Mouse (Mus musculus) monocyte, adult 59 days (primary cell): ENCODE measurements around the gene Gm4302. TPM values are rescaled to one million over a fixed set of nuclear protein-coding genes. Genes with fewer than 3 reads are reported as not detected.

Experiments used
- total RNA-seq, 2 experiments: library from RNA; stranded (reverse); gene quantifications; one replicate each; pipeline ENCODE4 v1.2.4; 2023

Gene Gm4302
- not detected for total RNA-seq

GRCm38 (mm10) chr10:100340536-100340935 is at the start of gene Gm4302:
Gm4302 (plus strand) TSS chr10:100340836.

GRCm38 (mm10) chr10:100335376-100335775 is 5.3 kb upstream of the Gm4302 start, which contains the start of gene Gm4301:
Gm4301 (plus strand) TSS chr10:100335676.

GRCm38 (mm10) chr10:100345672-100346071 is 5.0 kb downstream of the Gm4302 start, which contains the start of gene Gm4303:
Gm4303 (plus strand) TSS chr10:100345972.

GRCm38 (mm10) chr10:100350793-100351192 is 10.2 kb downstream of the Gm4302 start, which contains the start of gene Gm4305:
Gm4305 (plus strand) TSS chr10:100351093.

GRCm38 (mm10) chr10:100361038-100361437 is 20.4 kb downstream of the Gm4302 start, which contains the start of gene Gm4307:
Gm4307 (plus strand) TSS chr10:100361338.

GRCm38 (mm10) chr10:100382460-100382859 is 41.8 kb downstream of the Gm4302 start, which contains the start of gene Gm4312:
Gm4312 (minus strand) TSS chr10:100382560.

Other genes starting within 250 kb of the Gm4302 start
- not detected for gene Gm4301, start 5.2 kb upstream of the Gm4302 start, total RNA-seq
- not detected for gene Gm4303, start 5.1 kb downstream of the Gm4302 start, total RNA-seq
- not detected for gene Gm4305, start 10.3 kb downstream of the Gm4302 start, total RNA-seq
- not detected for gene Gm4307, start 20.5 kb downstream of the Gm4302 start, total RNA-seq
- not detected for gene Gm4312, start 41.7 kb downstream of the Gm4302 start, total RNA-seq
- 10 to 100 TPM; 11.7 to 12.5 TPM for gene Tmtc3, start 146.5 kb downstream of the Gm4302 start, total RNA-seq
- 1 to 10 TPM; 5.3 to 6.7 TPM for gene Cep290, start 146.7 kb downstream of the Gm4302 start, total RNA-seq
- gene 4930430F08Rik, start 249.6 kb downstream of the Gm4302 start, total RNA-seq, result 1 to 10 TPM; 3.3 to 6.6 TPM
- gene 1700017N19Rik, start 249.6 kb downstream of the Gm4302 start, total RNA-seq, result not detected